Mouse (Mus musculus): ENCODE measurements at regions not wholly inside any gene's neighbourhood (a gene's known extent, or its start where the extent isn't known, plus 50 kb on each side); places are given as distances from the start of the nearest gene placed in this dataset.

GRCm38 (mm10) chr11:111858111-111858510, 792.1 kb downstream of the Kcnj2 start:
- no peak for DNase-seq

GRCm38 (mm10) chr11:111865143-111865542, 799.2 kb downstream of the Kcnj2 start:
- no peak for DNase-seq

DNA sequence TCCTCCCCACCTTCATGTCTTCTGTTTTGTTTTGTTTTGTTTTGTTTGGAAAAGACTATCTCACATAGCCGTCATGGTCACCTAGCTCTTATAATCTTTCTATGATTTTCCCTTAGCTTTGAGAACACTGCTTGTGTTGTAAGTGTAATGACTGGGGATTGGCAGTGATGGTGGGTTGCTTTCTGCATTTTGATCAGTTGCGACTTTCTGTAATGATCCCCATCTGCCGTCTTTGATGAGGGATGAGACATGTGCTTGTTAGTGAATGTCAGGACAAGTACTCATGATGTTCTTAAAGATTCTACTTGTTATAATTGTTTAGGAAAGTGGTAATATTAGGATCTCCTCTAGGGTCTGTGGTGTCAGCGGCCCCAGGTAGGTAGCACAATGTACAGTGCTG, 809.4 kb downstream of the Kcnj2 start:
- DNase-seq: no peak

DNA sequence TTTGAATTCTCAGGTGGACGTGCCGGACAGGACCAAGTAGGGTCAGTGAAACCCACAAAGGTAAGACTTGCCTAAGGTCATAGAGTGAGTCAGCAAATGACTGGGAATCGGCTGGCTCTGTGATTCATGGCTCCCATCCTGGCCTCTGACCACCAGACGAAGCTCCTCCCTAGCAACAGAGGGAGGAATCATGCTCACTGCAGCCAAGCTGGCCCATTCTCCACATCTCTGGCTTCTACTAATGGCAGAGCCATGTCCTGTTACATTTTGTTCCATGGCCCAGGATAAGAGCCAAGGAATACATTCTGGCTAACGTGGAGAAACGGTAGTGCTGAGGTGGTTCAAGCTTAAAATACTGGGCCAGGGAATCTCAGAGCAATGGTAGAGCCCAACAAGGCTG, 814.2 kb downstream of the Kcnj2 start:
- no peak for DNase-seq

- no peak for DNase-seq
These were observed 824.1 kb downstream of the Kcnj2 start for GRCm38 (mm10) chr11:111890026-111890425.

- DNase-seq: no peak
These were observed 827.9 kb downstream of the Kcnj2 start for GRCm38 (mm10) chr11:111893861-111894260.

- DNase-seq: no peak
These were observed 829.5 kb downstream of the Kcnj2 start for GRCm38 (mm10) chr11:111895221-111896200.

DNA sequence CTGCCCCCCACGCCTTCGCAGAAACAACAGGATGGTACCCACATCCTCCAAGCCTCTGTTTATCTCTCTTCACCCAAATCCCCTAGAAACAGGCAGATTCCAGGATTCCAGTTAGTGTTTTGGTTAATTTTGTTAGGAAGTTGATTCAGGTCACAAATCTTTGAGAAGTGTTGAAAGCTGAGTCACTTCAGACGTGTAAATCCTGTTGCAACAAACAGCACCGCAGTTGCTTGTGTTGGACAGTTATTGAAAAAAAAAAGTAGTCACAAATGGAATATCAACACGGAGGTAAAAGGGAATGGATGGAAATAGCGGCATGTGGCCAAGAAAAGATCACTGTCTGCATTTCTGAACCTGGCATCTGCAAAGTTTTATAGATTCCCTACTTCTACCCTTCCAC, 831.0 kb downstream of the Kcnj2 start:
- DNase-seq: no peak

GRCm38 (mm10) chr11:111904086-111904485, 838.1 kb downstream of the Kcnj2 start:
- DNase-seq: no peak

DNA sequence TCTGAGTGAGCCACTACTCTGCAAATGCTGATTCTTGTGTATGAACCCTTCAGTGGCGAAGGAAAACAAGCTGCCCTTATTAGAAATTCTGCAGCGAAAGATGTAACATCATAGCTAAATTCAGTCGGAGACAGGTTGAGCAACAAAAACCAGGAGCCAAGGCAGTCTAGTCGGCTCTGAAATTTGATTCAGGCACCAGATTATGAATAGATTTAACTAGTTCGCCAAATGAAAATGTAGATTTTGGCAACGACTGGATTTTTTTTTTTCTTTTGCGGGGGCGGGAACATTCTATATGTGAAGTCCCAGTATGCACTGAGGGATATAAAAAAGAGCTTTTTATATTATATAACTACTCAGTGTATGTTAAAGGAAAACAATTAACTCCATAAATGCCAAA, 847.9 kb downstream of the Kcnj2 start:
- DNase-seq: no peak

GRCm38 (mm10) chr11:111926336-111926735, 855.7 kb upstream of the Sox9 start:
- DNase-seq: no peak

DNA sequence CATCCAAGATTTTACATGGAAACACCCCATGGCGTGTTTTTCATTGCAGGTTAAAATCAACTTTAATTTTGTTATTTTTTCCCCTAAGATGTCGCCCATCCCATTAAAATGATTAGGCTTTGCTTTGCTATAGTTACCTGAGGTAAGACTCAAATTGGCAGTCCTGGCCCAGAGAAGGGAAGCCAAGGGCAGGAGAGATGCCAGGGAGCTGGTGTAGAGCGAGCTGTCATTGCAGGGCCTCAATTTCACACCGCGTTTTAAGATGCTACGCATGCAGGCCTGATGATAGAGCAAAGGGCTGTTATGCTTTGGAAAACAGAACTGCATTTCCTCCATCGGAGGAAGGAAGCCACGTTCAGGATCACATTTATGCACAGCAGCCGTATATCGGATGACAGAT, 852.7 kb upstream of the Sox9 start:
- DNase-seq: no peak

GRCm38 (mm10) chr11:111932052-111932451, 850.0 kb upstream of the Sox9 start:
- no peak for DNase-seq

DNA sequence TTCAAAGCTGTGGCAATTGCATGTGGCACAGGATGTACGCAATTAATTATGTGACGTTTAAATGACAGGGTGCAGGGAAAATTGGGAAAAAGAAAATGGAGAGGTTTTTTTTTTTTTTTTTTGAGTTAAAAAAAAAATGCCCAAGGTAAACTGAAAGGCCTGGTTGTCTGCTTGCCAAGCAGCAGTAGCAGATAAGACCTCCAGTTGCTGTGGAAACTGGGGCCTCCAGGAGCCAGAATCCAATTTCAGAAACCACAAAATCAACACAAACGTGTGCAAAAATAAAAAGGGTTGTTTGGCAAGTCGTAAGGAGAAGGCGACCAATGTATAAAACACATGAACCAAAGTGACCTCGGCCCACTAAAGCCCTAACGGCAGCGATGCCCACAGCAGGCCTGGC, 837.7 kb upstream of the Sox9 start:
- DNase-seq: no peak

- DNase-seq: no peak
These were observed 836.2 kb upstream of the Sox9 start for GRCm38 (mm10) chr11:111945806-111946205.

DNA sequence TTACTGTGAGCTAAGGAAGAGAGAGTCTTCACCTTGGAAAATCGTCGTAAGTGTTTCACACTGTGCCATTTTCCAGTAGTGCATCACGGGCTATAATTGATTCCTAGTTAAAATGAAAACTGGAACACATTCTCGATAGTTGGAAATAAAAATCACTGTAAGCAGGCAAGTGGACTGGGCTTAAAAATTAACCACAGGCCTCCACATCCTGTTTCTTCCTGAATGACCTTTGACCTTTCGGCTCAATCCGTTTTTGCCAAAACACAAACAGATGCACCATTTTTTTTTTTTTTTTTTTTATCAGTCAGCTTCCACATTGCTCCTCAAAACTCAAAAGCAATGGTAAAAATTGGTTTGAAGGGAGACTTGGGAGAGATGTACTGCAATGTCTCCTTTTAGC, 834.4 kb upstream of the Sox9 start:
- no peak for DNase-seq

- no peak for DNase-seq
These were observed 828.6 kb upstream of the Sox9 start for GRCm38 (mm10) chr11:111953421-111953820.

DNA sequence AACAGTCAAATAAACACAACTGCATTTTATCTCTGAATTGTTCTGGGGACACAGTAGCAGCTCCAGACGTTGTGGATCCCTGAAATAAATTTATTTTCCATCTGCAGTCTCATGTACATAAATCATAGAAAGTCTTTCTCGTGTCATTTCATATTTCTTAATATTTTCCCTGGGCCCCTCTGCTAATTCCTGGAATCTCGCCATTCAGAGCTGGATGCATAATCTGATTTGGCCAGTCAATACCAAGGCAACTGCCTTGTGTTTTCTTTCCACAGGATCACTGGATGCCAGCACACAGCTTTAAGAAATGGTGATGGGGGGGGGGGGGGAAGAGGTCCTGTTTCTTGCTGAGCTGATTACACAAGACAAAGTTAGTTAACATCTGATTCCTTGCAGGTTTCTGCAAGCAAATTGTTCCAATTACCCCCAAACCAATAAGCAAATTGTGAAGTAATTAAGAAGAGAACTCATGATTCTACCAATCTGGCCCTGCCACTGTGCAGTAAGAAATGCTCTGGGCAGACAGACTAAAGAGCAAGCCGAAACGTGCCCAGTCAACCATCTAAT, 824.2 kb upstream of the Sox9 start:
- no peak for DNase-seq

DNA sequence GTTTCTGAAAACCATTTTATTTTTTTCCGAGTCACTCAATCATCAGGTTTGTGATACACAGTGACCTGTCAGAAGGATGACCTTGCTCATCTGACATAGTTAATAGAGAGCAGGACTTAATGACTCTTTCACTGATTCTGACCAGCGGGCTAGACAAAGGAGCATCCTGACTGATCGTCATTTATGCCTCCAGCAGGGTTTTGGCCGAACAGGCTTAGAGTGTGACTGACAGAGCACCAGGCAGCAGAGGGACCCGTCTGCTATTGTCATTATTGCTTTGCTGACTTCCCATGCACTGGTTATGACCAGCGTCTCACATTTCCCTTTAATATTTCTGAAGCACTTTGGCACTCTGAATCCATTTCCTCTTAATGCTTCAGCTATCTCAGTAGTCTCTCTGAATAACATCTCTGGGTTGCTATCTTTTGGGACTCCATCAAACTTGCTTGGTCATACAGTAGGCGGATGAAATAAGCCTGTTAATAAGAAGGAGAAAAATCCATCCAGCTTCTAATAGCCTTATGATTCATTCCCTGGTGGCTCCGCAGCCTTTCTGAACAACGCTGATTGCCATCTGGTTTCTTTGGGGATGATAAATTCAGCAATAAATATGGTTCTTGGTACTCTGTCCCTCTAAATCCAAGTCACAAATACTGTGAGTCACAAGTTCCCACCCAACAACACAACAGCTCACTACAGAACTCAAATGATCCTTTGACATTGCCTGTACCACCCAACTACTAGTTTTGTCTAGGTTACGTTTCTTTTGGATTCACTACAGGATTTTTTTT, 820.8 kb upstream of the Sox9 start:
- DNase-seq: no peak

- DNase-seq: no peak
These were observed 820.2 kb upstream of the Sox9 start for GRCm38 (mm10) chr11:111961846-111962245.

DNA sequence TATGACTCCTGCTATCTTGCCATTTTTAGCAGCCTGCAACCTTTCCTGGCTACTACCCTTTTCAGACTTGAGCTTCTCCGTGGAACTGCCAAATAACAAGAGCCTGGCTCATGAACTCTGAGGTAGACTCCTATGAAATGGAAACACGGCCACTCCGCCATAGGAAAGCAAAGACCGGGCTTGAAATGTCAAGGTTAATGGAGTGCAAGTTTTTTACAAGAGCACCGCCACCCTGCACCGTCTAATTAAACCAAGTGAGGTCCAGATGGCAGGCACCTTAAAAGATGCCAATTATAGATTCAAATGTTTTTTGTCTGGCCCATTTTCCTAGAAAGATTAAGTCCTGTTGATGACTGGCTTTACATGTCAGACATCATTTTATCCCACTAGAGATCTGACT, 818.0 kb upstream of the Sox9 start:
- no peak for DNase-seq

- DNase-seq: no peak
These were observed 815.6 kb upstream of the Sox9 start for GRCm38 (mm10) chr11:111966401-111966800.

DNA sequence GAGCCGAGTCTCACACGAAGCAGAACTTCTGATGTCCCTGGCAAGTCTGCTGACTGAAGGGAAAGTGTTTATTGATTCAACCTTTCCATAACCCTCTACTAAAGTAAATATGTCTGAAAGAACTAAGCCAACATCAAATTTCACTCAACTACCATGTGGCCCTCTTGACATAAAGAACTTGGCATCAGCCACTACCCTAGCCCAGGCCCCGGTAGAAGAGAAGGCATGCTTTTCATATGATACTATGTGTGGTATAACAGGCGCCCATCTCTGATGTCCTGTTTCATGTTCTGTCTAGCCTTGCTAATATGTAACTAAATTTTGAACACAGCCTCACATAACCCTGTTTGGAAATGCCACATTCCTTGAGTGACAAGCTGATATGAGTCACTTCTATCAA, 811.0 kb upstream of the Sox9 start:
- no peak for DNase-seq

DNA sequence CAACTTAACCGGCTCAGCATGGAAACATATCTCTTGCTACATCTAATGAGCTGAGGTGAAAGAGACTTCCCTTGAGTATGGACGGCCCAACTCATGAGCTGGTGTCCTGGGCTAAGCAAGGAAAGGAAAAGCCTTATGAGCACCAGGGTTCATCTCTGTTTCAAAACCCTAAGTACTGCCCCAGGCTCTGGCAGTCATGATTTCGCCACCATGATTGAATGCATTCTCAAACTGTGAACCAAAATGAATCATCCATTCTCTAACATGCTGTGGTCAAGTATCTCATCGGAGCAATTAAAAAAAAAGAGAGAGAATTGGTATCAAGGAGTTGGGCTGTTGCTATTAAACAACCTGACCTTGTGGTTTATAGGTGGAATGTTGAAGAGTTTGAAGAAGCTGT, 803.4 kb upstream of the Sox9 start:
- DNase-seq: no peak

Data from thymus, postnatal 4 days (tissue).